Mouse (Mus musculus) liver, embryonic 14.5 days (tissue): ENCODE data around the gene Get4. TPM values are rescaled to one million over a fixed set of nuclear protein-coding genes. Genes with fewer than 3 reads are reported as not detected.

Source experiments
- ATAC-seq: fragments of 200-750 bp; cut with Nextera tagmentation; 2 replicates; pipeline ENCODE4 v1.8.0; 2017; ENCODE audit warnings: moderate number of reproducible peaks, mild to moderate bottlenecking, moderate library complexity; ENCODE audit not compliant: insufficient read depth
- DNase-seq, 3 experiments: peaks; one replicate each; pipeline ENCODE4 v3.0.0-alpha.2; 2012 to 2013; ENCODE audit warnings: low read depth in 3 of 3, low spot score in 3 of 3
- H3K27ac ChIP-seq: fragments of 300-500 bp; sonication (generic); 2 replicates; pipeline ENCODE4 v1.5.1; 2014; ENCODE audit warnings: moderate library complexity, mild to moderate bottlenecking, control low read depth, inconsistent platforms
- H3K27me3 ChIP-seq: fragments of 300-500 bp; sonication (generic); 2 replicates; pipeline ENCODE4 v1.6.1; 2014; ENCODE audit warnings: mild to moderate bottlenecking, low read length, moderate library complexity; ENCODE audit not compliant: control insufficient read depth, insufficient read depth
- H3K36me3 ChIP-seq: fragments of 300-500 bp; sonication (generic); replicated peaks from 2 replicates; pipeline ENCODE4 v1.6.1; 2014; ENCODE audit warnings: low read depth; ENCODE audit not compliant: control insufficient read depth, insufficient read depth
- H3K4me1 ChIP-seq, 2 experiments: fragments of 200-500 bp in 1 of 2; fragments of 300-500 bp in 1 of 2; sonication (generic) in 1 of 2; replicated peaks; 2 replicates each; pipeline ENCODE4 v1.6.1; 2012 to 2014; ENCODE audit warnings: antibody characterized with exemption in 1 of 2, inconsistent platforms in 1 of 2, low read length in 1 of 2; ENCODE audit not compliant: control insufficient read depth in 2 of 2, insufficient read depth in 2 of 2
- H3K4me2 ChIP-seq: fragments of 300-500 bp; sonication (generic); 2 replicates; pipeline ENCODE4 v1.6.1; 2014; ENCODE audit warnings: low read depth, mild to moderate bottlenecking, control low read depth, moderate library complexity
- H3K4me3 ChIP-seq, 2 experiments: fragments of 200-500 bp in 1 of 2; fragments of 300-500 bp in 1 of 2; sonication (generic) in 1 of 2; 2 replicates each; pipeline ENCODE4 v1.5.1; 2012 to 2014; ENCODE audit warnings: low read depth in 2 of 2, low read length in 2 of 2, mild to moderate bottlenecking in 2 of 2, control low read depth in 1 of 2, inconsistent platforms in 1 of 2, moderate library complexity in 1 of 2; ENCODE audit not compliant: insufficient read depth in 1 of 2
- H3K9ac ChIP-seq: fragments of 300-500 bp; sonication (generic); replicated peaks from 2 replicates; pipeline ENCODE4 v1.6.1; 2014; ENCODE audit warnings: mild to moderate bottlenecking, control low read depth, moderate library complexity
- H3K9me3 ChIP-seq: fragments of 300-500 bp; sonication (generic); 2 replicates; pipeline ENCODE4 v1.6.1; 2016; ENCODE audit warnings: low read length, mixed read lengths; ENCODE audit not compliant: control insufficient read depth
- CTCF ChIP-seq: IDR thresholded peaks from 2 replicates; pipeline ENCODE4 v1.5.1; 2016; ENCODE audit warnings: antibody characterized with exemption, low read depth, control low read depth
- EP300 ChIP-seq: IDR thresholded peaks from 2 replicates; pipeline ENCODE4 v1.6.1; 2016; ENCODE audit warnings: antibody characterized with exemption, low read depth
- WGBS: fragments of 180-500 bp; shearing (Covaris S2); extraction: QIAGEN DNeasy Blood & Tissue Kit; methylation state at CpG from one replicate; pipeline ENCODE4 v1.1.7; 2014; ENCODE audit not compliant: insufficient replicate concordance; 5-methylcytosine and 5-hydroxymethylcytosine counted together
- polyA plus RNA-seq, 2 experiments: library from polyadenylated mRNA; depleted of rRNA in 1 of 2; stranded (reverse) in 1 of 2; unstranded in 1 of 2; fragments of >200 nt; fragmentation: Nextera tagmentation in 1 of 2; extraction: Ambion mirVana in 1 of 2; gene quantifications; 2 replicates each; pipeline versions ENCODE4 v1.2.1 to v1.2.3; 2012 to 2014

The Get4 gene
- polyA plus RNA-seq, 2 experiments, result 56.8 to 107 TPM

- DNase-seq (no peak), ATAC-seq (no peak)
- H3K4me1 ChIP-seq, result peaks cover 17 to 45% of the 10 kb centered on the region in 2 experiments
- H3K9ac ChIP-seq, result no peak overlapping the region
- peaks cover 15% of the 10 kb centered on the region for H3K36me3 ChIP-seq
- no peaks in the 10 kb centered on the region for H3K27me3 ChIP-seq
- no peak for TF ChIP-seq EP300
- TF ChIP-seq CTCF, result no peak
- H3K9me3 ChIP-seq, result no peaks in the 10 kb centered on the region
- no peak overlapping the region for H3K4me2 ChIP-seq
- no peak overlapping the region for H3K4me3 ChIP-seq
- 80% methylated on average over 6 of the region's 6 CpGs for WGBS
- no peak overlapping the region for H3K27ac ChIP-seq
Measured at GRCm38 (mm10) chr5:139255777-139256176, 3.7 kb downstream of the Get4 start.

DNA sequence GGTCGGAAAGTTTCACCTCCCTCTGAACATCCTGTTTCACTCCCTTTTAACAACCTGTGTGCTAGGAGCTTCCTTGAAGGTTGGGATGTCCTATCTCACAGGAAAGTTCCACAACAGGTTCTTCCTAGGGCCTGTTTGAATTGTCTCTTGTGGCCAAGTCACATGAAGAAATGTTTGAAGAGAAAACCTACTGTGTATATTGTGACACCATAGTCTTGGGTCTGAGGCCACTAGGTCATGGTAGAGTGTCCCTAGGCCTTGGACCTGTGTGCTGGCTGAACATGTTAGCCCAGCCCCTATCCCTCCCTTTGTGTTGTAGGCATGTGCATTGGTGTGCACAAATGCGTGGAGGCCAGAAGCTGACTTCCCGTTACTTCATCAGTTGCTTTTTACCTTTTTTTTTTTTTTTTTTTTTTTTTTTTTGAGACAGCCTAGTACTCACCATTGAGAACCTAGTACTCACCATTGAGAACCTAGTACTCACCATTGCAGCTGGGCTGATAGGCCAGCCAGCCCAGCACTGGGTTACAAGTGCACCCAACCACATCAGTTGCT lies 4.2 kb downstream of the Get4 start:
- peaks cover 19% of the 10 kb centered on the region for H3K36me3 ChIP-seq
- no peak overlapping the region for H3K4me2 ChIP-seq
- no peaks in the 10 kb centered on the region for H3K27me3 ChIP-seq
- H3K4me3 ChIP-seq, result no peak overlapping the region
- TF ChIP-seq CTCF, result no peak
- no peak for TF ChIP-seq EP300
- DNase-seq (no peak), ATAC-seq (no peak)
- peaks cover 17 to 43% of the 10 kb centered on the region in 2 experiments for H3K4me1 ChIP-seq
- 65% methylated on average over 3 of the region's 3 CpGs for WGBS
- H3K9ac ChIP-seq, result no peak overlapping the region
- H3K27ac ChIP-seq, result no peak overlapping the region
- H3K9me3 ChIP-seq, result no peaks in the 10 kb centered on the region

DNA sequence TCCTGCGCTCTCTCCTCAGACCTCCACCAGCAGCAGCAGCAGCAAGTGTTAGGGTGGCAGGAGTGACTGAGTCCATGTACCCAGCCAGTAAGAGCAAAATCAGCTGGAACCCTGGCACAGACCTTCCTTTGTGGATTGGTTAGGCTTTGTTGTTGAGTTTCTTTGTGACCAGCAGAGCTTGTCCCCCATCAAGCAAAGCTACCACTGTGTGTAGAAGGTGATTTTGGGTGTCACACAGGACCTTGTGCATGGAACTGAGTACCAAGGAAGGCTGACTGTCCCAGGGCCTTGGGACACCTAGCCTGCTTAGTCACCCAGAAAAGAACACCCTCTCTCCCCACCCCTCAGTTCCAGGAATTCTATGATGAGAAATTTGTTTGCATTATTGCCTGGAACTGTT lies 5.1 kb downstream of the Get4 start:
- no peak overlapping the region for H3K9ac ChIP-seq
- H3K4me1 ChIP-seq, result peaks cover 17 to 41% of the 10 kb centered on the region in 2 experiments
- DNase-seq, result no peak
- TF ChIP-seq CTCF (no peak), EP300 (no peak)
- no peak overlapping the region for H3K4me2 ChIP-seq
- H3K36me3 ChIP-seq, result peaks cover 21% of the 10 kb centered on the region
- H3K4me3 ChIP-seq, result no peak overlapping the region
- ATAC-seq, result no peak
- WGBS, result 91% methylated on average over 1 of the region's 1 CpGs
- no peaks in the 10 kb centered on the region for H3K9me3 ChIP-seq
- H3K27me3 ChIP-seq, result no peaks in the 10 kb centered on the region
- no peak overlapping the region; the same call in 1 of the 2 replicates for H3K27ac ChIP-seq

- no peak for TF ChIP-seq EP300
- no peak for TF ChIP-seq CTCF
- no peak overlapping the region for H3K4me3 ChIP-seq
- no peaks in the 10 kb centered on the region for H3K27me3 ChIP-seq
- ATAC-seq (no peak), DNase-seq (no peak)
- H3K4me1 ChIP-seq, result peaks cover 17 to 41% of the 10 kb centered on the region in 2 experiments
- H3K9me3 ChIP-seq, result no peaks in the 10 kb centered on the region
- no peak overlapping the region for H3K27ac ChIP-seq
- no peak overlapping the region for H3K9ac ChIP-seq
- H3K4me2 ChIP-seq, result no peak overlapping the region
- 70% methylated on average over 4 of the region's 4 CpGs for WGBS
- H3K36me3 ChIP-seq, result peaks cover 26% of the 10 kb centered on the region
Measured at GRCm38 (mm10) chr5:139257818-139258217, 5.7 kb downstream of the Get4 start.

- H3K9me3 ChIP-seq, result no peaks in the 10 kb centered on the region
- H3K4me3 ChIP-seq, result no peak overlapping the region
- no peak for ATAC-seq
- TF ChIP-seq EP300 (no peak), CTCF (no peak)
- no peaks in the 10 kb centered on the region for H3K27me3 ChIP-seq
- H3K27ac ChIP-seq, result no peak overlapping the region
- no peak overlapping the region for H3K4me2 ChIP-seq
- WGBS, result 81% methylated on average over 8 of the region's 8 CpGs
- H3K36me3 ChIP-seq, result peaks cover 31% of the 10 kb centered on the region
- no peak overlapping the region for H3K9ac ChIP-seq
- H3K4me1 ChIP-seq, result peaks cover 12 to 36% of the 10 kb centered on the region in 2 experiments
- DNase-seq, result no peak
Measured at GRCm38 (mm10) chr5:139258371-139259035, 6.4 kb downstream of the Get4 start.
